Mouse (Mus musculus) E14TG2a.4 (cell line): ENCODE data around the gene Gm3435.
"Not testable (repeated sequence)": the region's sequence is repeated elsewhere in the genome, so short reads cannot be mapped to it uniquely, and the experiment has no call there.

Experiments used
- CTCF ChIP-seq: conservative IDR thresholded peaks from 2 replicates; pipeline ENCODE4 v1.5.1; 2014; ENCODE audit warnings: low read length
- NANOG ChIP-seq: IDR thresholded peaks from 2 replicates; pipeline ENCODE4 v1.6.1; 2014; ENCODE audit warnings: borderline replicate concordance, low read length, mixed read lengths
- POU5F1 ChIP-seq: IDR thresholded peaks from 2 replicates; pipeline ENCODE4 v1.6.1; 2014; ENCODE audit warnings: low read length, borderline replicate concordance

GRCm38 (mm10) chr17:14961557-14962154 lies 48.3 kb upstream of the Gm3435 start:
- not testable (repeated sequence) for TF ChIP-seq CTCF, NANOG, POU5F1
